Mouse (Mus musculus) yolk sac, embryonic 10.5 days (tissue): Measurements from ENCODE around the gene Erich6.

Source experiments
- DNase-seq: peaks from one replicate; pipeline ENCODE4 v3.0.0-alpha.2; 2017; ENCODE audit warnings: low spot score

The Erich6 gene

GRCm38 (mm10) chr3:58636406-58637295 is at the start of gene Erich6:
Erich6 (minus strand) TSS chr3:58637207.
- DNase-seq, result peak; percentile 68

- DNase-seq, result no peak
Measured at GRCm38 (mm10) chr3:58686206-58686921, 49.4 kb upstream of the Erich6 start.

DNA sequence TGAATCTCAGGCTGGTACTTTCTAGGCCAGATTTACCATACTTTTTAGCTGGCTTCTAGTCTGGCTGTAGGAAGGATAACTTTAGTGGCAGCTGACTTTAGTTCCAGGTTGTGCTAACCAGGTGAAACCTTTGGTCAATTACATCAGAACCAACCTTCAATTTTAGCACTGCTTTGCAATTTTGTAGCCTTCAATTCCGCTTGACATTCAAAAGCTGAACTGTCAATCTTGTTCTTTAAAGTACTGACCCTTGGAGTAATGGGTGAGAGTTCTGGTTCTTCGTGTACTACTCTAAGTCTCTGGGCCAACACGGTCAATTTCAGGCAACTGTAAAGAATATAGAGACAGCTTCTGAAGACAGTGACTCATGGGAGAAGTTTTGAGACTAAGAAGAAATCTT is 48.4 kb upstream of the Erich6 start:
- DNase-seq, result no peak

DNA sequence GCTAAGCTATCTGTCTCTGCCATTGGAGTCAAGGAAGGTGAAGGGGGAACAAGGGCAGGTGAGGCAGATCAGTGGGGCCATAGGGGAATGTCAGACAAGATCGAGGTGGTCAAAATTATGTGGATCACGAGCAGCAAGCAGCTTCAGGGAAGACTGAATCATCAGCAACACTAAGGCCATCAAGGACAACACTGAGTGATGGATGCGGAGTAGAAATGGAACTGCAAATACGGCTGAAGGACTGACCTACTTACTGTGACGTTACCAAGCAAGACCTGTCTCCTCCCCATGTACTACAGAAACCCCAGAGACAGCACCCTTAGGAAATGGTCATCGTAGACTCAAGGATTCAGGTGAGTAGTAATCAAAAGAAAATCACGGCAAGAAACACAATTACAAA is 46.3 kb upstream of the Erich6 start:
- no peak for DNase-seq

- no peak for DNase-seq
Measured at GRCm38 (mm10) chr3:58682336-58682735, 45.3 kb upstream of the Erich6 start.

GRCm38 (mm10) chr3:58681831-58682230 is 44.8 kb upstream of the Erich6 start:
- DNase-seq, result no peak

DNA sequence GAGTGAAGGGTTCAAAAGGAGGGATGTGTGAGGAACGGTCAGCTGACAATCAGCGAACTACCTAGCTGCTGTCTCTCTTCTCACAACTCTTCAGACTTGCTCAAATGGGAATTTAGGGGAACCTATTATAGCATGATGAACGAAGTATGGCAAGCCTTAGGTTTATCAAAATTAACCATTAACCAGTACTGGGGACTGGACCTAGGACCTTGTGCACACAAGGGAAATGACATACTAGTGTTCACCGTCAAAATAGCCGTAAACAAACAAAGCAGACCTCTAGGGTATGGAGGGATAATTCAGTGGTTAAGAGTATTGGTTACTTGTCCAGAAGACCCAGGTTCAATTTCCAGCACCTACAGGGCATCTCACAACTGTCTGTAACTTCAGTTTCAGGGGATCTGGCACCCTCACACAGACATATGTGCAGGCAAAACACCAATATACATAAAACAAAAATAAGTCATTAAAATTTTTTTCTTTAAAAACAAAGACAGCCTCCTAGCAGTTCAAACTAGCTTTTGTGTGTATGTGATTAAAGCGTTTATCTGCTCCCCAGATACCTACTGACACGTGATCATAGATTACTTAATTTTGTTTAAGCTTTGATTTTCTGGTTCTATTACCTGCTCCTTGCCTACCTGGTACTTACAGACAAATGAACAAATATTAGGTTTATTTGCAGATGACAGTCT is 44.1 kb upstream of the Erich6 start:
- DNase-seq, result no peak

- no peak for DNase-seq
Measured at GRCm38 (mm10) chr3:58679996-58680395, 43.0 kb upstream of the Erich6 start.

DNA sequence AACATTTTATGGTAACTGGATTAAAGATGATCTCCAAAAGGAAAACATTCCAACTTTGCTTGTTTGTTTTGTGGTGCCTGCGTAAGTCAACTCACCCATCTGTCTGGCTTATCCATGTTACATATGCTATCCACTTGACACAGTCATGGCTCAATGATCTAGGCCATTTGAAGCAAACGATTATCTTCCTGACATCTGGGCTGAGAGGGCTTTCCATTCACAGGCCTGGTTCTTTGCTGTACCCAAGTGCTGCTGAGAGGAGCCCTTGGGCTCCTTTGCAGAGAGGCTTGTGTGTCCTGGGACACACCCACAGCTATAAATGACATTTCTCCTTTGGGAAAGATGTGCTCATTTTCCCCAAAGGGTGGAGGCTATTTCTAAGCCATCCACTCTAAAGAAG is 41.9 kb upstream of the Erich6 start:
- no peak for DNase-seq

- DNase-seq, result no peak
Measured at GRCm38 (mm10) chr3:58678384-58678783, 41.4 kb upstream of the Erich6 start.

- DNase-seq, result no peak
Measured at GRCm38 (mm10) chr3:58677615-58678014, 40.6 kb upstream of the Erich6 start.

- no peak for DNase-seq
Measured at GRCm38 (mm10) chr3:58673295-58673694, 36.3 kb upstream of the Erich6 start.

DNA sequence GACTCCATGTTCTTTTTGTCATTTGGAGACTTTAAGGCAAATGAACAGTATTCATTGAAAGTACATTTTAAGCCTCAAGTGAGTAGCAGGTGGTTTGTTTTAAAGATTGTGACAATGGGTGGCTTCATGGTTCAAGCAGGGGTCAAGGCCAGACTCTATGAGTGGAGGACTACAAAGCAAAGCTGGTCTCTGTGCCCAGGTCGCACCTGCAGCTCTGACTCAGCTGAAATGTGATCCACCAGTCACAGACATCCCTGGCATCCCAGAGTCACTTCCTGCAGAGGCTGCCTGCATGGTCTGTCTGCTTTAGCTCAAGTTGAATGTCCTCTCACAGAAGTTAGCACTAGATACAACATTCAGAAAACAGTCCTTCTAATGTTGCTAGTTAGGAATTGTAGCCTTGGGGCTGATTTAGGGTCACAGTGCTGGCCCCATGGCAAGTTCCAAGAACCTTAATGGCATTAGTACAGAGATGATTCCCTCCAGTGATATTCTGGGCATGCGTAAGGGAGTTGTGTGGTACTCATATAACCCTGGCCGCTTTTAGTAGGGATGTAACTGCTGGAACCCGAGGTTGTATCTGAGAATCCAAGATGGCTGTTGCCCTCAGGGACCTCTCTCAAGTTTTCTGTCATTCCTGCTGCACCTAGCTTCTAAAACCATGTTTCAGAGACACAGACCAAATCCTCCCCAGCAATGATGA is 35.6 kb upstream of the Erich6 start:
- DNase-seq, result no peak

DNA sequence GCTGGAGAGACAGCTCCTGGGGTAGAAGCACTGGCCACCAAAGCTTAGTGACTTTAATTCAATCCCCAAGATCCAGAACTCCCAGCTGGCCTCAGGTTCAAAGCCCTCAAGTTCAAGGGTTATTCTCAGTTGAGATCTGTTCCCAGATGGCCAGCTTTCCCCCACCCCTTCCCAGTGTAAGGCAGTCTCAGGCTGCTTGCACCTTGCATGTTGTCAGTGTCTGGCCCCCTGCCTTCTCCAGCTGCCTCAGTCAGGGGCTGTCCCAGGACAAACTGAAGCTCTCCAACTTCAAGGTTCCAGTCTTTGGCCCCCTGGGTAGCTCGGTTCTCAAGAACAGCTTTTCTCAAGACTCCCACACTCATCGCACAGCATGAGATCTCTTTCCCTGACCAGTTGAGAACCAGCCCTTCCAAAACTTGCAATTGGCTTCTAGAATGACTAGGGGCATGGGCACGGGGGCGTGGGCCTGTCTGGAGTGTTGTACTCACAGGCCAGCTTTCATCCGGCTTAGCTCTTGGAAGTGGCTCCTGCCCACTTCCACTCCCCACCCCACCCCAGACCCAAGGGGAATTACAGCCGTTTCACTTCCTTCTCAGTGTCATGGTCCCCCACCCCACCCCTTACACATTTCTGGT is 34.7 kb upstream of the Erich6 start:
- DNase-seq, result no peak

- DNase-seq, result no peak
Measured at GRCm38 (mm10) chr3:58663970-58664369, 27.0 kb upstream of the Erich6 start.

GRCm38 (mm10) chr3:58660636-58661035 is 23.6 kb upstream of the Erich6 start:
- DNase-seq, result no peak

GRCm38 (mm10) chr3:58657356-58657755 is 20.3 kb upstream of the Erich6 start:
- no peak for DNase-seq

- DNase-seq, result peak; percentile 27
Measured at GRCm38 (mm10) chr3:58655362-58656130, 18.5 kb upstream of the Erich6 start.

DNA sequence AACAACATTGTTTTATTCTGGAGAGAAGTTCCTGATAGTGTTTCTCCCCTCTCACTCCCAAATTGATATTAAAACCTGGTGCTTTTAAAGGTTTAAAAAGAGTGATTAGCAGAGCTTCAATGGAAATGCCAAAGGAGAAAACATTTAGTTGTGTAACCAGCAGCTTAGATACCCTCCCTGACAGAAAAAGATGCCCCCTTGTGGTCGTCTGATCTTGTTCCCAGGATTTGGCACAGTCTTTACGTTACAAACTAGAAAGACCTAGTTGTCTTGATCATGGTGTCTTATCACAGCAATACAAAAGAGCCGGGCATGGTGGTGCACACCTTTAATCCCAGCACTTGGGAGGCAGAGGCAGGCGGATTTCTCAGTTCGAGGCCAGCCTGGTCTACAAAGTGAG is 16.9 kb upstream of the Erich6 start:
- DNase-seq, result no peak

- DNase-seq, result no peak
Measured at GRCm38 (mm10) chr3:58650328-58650727, 13.3 kb upstream of the Erich6 start.

GRCm38 (mm10) chr3:58647179-58647578 is 10.2 kb upstream of the Erich6 start:
- no peak for DNase-seq
